Mouse (Mus musculus): ENCODE measurements around the gene Ptprj. TPM values are rescaled to one million over a fixed set of nuclear protein-coding genes. Genes with fewer than 3 reads are reported as not detected.

Gene Ptprj
- polyA plus RNA-seq, 1 experiment, result 9.1 TPM

- Histone ChIP-seq H3K4me3 (ENCODE audit: control insufficient read depth, low read depth, low read length) (no peak overlapping the region), H3K27ac (ENCODE audit: control insufficient read depth, insufficient read depth, low read depth, low read length) (no peak overlapping the region), H3K36me3 (ENCODE audit: control insufficient read depth, insufficient read depth, low read length) (no peaks in the 10 kb centered on the region), H3K4me1 (ENCODE audit: control insufficient read depth, insufficient read depth, low read length) (no peaks in the 10 kb centered on the region), H3K27me3 (ENCODE audit: control insufficient read depth, insufficient read depth, low read length) (no peaks in the 10 kb centered on the region)
- TF ChIP-seq POLR2A (IDR thresholded peaks at IDR 0.05; ENCODE audit: control insufficient read depth, low read depth, low read length) (no peak), CTCF (IDR thresholded peaks at IDR 0.05; ENCODE audit: control insufficient read depth, insufficient read depth, insufficient replicate concordance, low read depth, low read length) (no peak)
Observed at GRCm38 (mm10) chr2:90559015-90559687, 21.3 kb downstream of the Ptprj start.

DNA sequence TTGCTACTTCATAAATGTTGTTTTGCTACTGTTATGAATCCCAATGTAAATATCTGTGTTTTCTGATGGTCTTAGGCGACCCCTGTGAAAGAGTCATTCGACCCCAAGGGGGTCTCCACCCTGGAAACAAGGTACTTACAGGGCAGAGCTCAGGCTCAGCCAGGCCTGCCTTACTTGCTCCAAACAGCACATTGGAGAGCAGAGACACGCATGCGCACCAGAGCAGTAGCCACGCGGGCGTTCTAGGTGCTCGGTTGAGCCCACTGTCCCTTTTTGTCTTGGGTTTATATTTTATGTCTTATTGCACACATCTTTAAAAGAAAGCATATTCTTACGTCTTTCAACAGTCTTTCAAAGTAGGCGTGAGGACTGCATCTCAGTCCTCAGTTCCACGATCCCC is 22.1 kb downstream of the Ptprj start:
- no peaks in the 10 kb centered on the region for H3K4me1 ChIP-seq (ENCODE audit: control insufficient read depth, insufficient read depth, low read length)
- no peak for TF ChIP-seq POLR2A (IDR thresholded peaks at IDR 0.05; ENCODE audit: control insufficient read depth, low read depth, low read length)
- H3K27ac ChIP-seq (ENCODE audit: control insufficient read depth, insufficient read depth, low read depth, low read length), result no peak overlapping the region
- no peaks in the 10 kb centered on the region for H3K27me3 ChIP-seq (ENCODE audit: control insufficient read depth, insufficient read depth, low read length)
- H3K36me3 ChIP-seq (ENCODE audit: control insufficient read depth, insufficient read depth, low read length), result no peaks in the 10 kb centered on the region
- no peak overlapping the region for H3K4me3 ChIP-seq (ENCODE audit: control insufficient read depth, low read depth, low read length)

DNA sequence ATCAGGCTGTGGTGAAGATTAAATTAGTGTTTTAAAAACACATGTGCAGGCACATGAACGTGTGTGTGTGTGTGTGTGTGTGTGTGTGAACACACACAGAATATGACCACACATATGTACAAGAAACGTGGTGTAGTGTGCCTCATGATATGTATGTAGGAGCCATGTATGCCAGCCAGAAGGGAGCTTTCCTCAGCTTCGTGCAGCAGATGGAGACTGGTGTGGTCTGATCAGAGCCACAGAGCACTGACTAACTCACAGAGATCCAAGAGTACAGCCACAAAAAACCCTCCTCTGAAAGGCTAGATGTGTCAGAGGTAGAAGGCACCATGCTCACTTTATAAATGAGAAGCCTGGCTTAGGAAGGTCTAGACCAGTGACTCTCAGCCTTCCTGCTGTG is 22.5 kb downstream of the Ptprj start:
- H3K36me3 ChIP-seq (ENCODE audit: control insufficient read depth, insufficient read depth, low read length), result no peaks in the 10 kb centered on the region
- H3K4me1 ChIP-seq (ENCODE audit: control insufficient read depth, insufficient read depth, low read length), result no peaks in the 10 kb centered on the region
- H3K27ac ChIP-seq (ENCODE audit: control insufficient read depth, insufficient read depth, low read depth, low read length), result no peak overlapping the region

DNA sequence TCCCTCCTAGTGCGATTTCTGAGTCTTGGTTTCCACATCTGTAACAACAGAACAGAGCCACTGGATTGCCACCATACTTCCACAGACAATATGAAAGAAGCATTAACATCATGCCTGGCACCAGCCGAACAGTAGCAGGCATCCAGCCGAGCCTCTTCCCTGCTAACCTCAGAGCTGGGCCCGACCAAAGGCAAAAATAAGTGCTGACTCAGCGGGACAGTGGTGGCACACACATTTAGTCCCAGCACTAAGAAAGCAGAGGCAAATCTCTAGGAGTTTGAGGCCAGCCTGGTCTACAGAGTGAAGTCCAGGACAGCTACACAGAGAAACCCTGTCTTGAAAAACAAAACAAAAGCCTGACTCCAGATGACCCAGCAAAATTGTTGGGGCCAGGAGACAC is 24.7 kb downstream of the Ptprj start:
- no peak overlapping the region for H3K27ac ChIP-seq (ENCODE audit: control insufficient read depth, insufficient read depth, low read depth, low read length)
- no peaks in the 10 kb centered on the region for H3K27me3 ChIP-seq (ENCODE audit: control insufficient read depth, insufficient read depth, low read length)
- TF ChIP-seq POLR2A (IDR thresholded peaks at IDR 0.05; ENCODE audit: control insufficient read depth, low read depth, low read length), result no peak
- no peak for TF ChIP-seq CTCF (IDR thresholded peaks at IDR 0.05; ENCODE audit: control insufficient read depth, insufficient read depth, insufficient replicate concordance, low read depth, low read length)
- H3K36me3 ChIP-seq (ENCODE audit: control insufficient read depth, insufficient read depth, low read length), result no peaks in the 10 kb centered on the region
- no peak overlapping the region for H3K4me3 ChIP-seq (ENCODE audit: control insufficient read depth, low read depth, low read length)
- H3K4me1 ChIP-seq (ENCODE audit: control insufficient read depth, insufficient read depth, low read length), result peaks cover 2% of the 10 kb centered on the region; the same call in 1 of the 2 replicates

More for the DNA sequence above, 22.5 kb downstream of the Ptprj start:
- Histone ChIP-seq H3K27me3 (ENCODE audit: control insufficient read depth, insufficient read depth, low read length) (no peaks in the 10 kb centered on the region), H3K4me3 (ENCODE audit: control insufficient read depth, low read depth, low read length) (no peak overlapping the region)
- TF ChIP-seq CTCF (IDR thresholded peaks at IDR 0.05; ENCODE audit: control insufficient read depth, insufficient read depth, insufficient replicate concordance, low read depth, low read length), result no peak
- TF ChIP-seq POLR2A (IDR thresholded peaks at IDR 0.05; ENCODE audit: control insufficient read depth, low read depth, low read length), result no peak

DNA sequence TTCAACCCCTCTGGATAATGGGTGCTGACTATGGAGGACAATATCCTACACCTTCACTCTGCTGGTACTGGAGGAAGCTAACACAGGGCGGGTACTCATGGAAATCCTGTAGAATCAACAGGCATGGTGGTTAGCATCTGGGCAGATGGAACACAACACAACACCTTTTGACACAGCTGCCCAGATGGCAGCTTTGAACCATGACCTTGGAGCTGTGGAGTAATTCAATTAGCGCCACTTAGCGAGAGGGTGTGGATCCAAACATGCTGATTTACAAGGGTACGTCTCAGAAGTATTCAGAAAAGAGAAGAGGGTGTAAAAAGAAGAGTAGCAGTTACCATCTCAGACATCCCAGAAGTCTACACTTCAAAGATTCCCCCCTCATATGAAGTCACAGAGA is 25.6 kb downstream of the Ptprj start:
- TF ChIP-seq POLR2A (IDR thresholded peaks at IDR 0.05; ENCODE audit: control insufficient read depth, low read depth, low read length) (no peak), CTCF (IDR thresholded peaks at IDR 0.05; ENCODE audit: control insufficient read depth, insufficient read depth, insufficient replicate concordance, low read depth, low read length) (no peak)
- H3K4me3 ChIP-seq (ENCODE audit: control insufficient read depth, low read depth, low read length), result no peak overlapping the region
- no peak overlapping the region for H3K27ac ChIP-seq (ENCODE audit: control insufficient read depth, insufficient read depth, low read depth, low read length)
- H3K4me1 ChIP-seq (ENCODE audit: control insufficient read depth, insufficient read depth, low read length), result peaks cover 2% of the 10 kb centered on the region; the same call in 1 of the 2 replicates
- H3K27me3 ChIP-seq (ENCODE audit: control insufficient read depth, insufficient read depth, low read length), result no peaks in the 10 kb centered on the region
- H3K36me3 ChIP-seq (ENCODE audit: control insufficient read depth, insufficient read depth, low read length), result no peaks in the 10 kb centered on the region

- TF ChIP-seq CTCF (IDR thresholded peaks at IDR 0.05; ENCODE audit: control insufficient read depth, insufficient read depth, insufficient replicate concordance, low read depth, low read length) (no peak), POLR2A (IDR thresholded peaks at IDR 0.05; ENCODE audit: control insufficient read depth, low read depth, low read length) (no peak)
- H3K27me3 ChIP-seq (ENCODE audit: control insufficient read depth, insufficient read depth, low read length), result no peaks in the 10 kb centered on the region
- peaks cover 2% of the 10 kb centered on the region; the same call in 1 of the 2 replicates for H3K4me1 ChIP-seq (ENCODE audit: control insufficient read depth, insufficient read depth, low read length)
- H3K36me3 ChIP-seq (ENCODE audit: control insufficient read depth, insufficient read depth, low read length), result no peaks in the 10 kb centered on the region
- H3K4me3 ChIP-seq (ENCODE audit: control insufficient read depth, low read depth, low read length), result no peak overlapping the region
- no peak overlapping the region for H3K27ac ChIP-seq (ENCODE audit: control insufficient read depth, insufficient read depth, low read depth, low read length)
Observed at GRCm38 (mm10) chr2:90553861-90554260, 26.6 kb downstream of the Ptprj start.

DNA sequence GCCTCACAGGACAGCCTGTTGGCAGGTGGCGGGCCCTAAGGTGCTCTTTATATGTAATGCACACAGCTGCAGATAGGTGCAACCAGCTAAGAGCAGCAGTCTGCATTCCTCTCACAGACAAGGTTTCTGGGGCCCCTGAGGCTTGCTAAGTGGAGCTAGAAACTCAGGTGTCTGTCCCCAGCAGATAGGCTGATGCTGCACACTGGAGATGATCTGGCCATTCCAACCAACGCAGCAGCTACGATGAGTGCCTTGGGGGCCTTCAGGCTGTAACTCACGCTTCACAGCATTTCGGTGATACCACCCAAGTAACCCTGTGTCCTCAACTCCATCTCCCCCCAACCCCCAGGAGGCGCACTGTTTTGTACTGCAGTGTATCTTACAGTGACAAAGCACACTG is 29.8 kb downstream of the Ptprj start:
- Histone ChIP-seq H3K4me1 (ENCODE audit: control insufficient read depth, insufficient read depth, low read length) (peaks cover 2% of the 10 kb centered on the region; the same call in 1 of the 2 replicates), H3K36me3 (ENCODE audit: control insufficient read depth, insufficient read depth, low read length) (no peaks in the 10 kb centered on the region), H3K27ac (ENCODE audit: control insufficient read depth, insufficient read depth, low read depth, low read length) (no peak overlapping the region), H3K4me3 (ENCODE audit: control insufficient read depth, low read depth, low read length) (no peak overlapping the region), H3K27me3 (ENCODE audit: control insufficient read depth, insufficient read depth, low read length) (no peaks in the 10 kb centered on the region)
- TF ChIP-seq CTCF (IDR thresholded peaks at IDR 0.05; ENCODE audit: control insufficient read depth, insufficient read depth, insufficient replicate concordance, low read depth, low read length) (no peak), POLR2A (IDR thresholded peaks at IDR 0.05; ENCODE audit: control insufficient read depth, low read depth, low read length) (no peak)
